Mouse (Mus musculus): Measurements from ENCODE around the gene Gm21970.

The Gm21970 gene

DNA sequence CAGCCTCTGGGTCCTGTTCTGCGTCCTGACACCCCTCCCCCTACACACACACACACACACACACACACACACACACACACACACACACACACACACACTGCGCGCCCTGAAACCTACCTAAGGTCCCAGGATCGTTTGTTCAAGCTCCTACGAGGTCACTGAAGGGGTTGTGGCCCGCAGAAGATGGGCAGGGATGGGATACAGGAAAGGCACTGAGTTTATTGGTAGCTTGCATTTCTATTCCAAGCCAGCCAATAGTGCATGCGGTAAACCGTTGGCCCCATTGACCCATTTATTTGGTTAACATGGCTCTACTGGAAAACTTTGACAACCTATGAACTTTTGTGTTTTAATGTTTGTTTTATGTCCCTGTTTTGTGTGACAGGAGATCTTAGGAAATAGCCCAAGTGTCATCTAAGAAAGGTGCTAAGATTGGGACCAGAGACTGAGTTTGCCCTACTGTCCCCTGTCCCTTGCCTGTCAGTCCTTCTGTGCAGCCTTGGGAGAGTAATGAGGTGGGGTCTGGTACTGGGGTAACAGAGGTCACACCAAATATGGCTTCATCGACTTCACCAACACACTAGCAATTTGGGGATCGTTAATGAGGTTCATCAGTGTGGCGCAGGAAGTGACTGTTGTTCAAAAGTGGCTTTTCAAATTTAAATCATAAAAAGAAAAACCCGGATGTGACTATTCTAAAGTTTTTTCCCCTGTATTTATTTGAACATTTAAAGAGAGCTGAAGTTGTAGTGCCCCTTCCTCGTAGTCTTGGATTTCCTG, 17.9 kb upstream of the Gm21970 start:
- DNase-seq: peak; percentile 30

DNA sequence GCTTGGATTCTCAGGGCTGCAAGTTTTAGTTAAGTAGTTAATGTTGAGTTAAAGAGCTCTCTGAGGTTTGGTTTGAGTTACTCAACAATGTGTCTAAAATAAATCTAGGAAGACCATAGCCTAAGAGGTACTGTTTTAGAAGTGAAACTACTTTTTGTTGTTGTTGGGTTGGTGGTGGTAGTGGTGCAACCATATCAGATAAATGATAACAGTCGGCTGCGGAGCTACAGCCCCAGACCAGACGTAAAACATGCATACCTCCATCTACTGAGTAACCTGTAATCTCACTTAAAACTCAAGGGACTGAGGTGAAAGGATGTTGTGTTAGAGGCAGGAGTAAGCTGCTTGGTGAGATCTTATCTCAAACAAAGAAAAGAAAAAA, 17.3 kb upstream of the Gm21970 start:
- no peak for DNase-seq

DNA sequence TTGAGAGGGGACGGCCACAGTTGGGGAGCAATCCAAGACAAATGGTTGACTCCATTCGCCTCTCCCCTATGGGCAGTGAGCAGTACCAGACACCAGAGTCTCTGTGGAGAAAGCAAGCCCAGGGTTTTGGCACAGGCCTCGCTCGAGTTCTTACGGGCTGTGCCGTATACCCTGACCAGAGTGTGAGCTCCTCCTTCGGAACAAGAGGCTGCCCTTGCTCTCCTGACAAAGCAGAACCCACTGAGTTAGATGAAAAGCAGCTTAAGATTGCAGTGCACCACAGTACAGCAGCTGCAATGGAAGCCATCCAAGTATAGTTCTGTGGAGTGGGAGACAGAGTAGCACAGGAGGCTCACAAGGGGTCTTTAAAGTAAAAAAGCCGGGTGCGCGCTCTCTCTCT, 14.8 kb upstream of the Gm21970 start:
- peak; percentile 53 for DNase-seq

DNA sequence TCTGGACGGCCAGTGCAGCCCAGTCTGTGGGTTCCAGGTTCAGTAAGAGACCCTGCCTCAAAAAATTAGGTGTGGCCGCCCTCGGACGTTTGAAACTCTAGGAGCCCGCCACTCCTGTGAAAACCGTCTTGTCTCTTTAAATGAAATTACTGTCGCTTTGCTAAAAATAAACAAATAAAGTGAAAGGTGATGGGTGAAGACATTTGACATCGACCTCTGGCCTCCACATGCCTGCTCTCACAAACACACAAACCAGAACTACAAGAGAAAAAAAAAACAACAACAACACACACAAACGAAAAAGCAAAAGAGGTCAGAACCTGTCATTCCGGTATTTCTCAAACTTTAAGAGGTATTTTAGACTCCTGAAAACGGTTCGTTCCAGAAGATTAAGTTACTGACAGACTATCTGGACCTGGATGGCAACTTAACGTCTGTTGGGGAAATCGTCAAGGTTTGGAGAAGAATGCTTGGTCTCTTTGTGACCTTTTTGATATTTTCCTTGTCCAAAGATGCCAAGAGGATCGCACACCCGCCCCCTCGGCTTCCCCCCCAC, 13.0 kb upstream of the Gm21970 start:
- DNase-seq: peak; percentile 28

DNA sequence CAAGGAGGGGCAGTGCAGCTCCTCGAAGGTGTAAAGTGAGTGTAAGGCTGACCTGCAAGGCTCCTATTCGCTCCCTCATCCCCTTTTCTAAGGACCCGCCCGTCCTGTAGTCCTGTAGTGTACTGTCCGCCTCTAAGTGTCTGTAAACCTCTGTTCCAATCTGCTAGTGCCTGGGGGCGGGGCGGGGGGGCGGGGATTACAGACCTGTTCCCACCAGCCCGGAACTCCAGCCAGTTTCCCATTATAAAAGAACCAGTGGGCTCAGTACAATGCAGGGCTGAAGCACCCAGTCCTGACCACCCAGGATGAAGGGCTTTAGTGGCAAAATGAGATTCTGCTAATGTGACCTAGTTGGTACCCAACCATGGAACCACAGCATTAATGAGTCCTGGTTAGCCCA, 12.5 kb upstream of the Gm21970 start:
- peak; percentile 31 for DNase-seq

DNA sequence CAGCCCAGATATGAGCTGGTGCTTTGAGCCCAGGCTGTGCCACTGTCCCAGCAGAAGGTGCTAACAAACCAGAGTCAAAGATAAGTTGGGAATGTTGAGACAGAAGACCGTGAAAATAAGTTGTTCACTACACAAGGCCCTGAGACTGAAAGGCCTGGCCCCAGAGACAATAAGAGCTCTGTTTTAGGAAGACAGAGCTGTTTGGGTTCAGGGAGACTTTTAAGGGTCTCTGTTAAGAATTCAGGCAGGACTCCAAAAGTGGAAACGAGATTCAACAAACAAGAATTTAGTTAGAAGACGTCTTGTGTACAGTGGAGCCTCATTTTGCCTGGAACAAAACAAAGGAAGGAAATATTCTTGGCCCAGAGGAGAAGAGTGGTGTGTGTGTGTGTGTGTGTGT, 12.1 kb upstream of the Gm21970 start:
- DNase-seq: peak; percentile 48

DNA sequence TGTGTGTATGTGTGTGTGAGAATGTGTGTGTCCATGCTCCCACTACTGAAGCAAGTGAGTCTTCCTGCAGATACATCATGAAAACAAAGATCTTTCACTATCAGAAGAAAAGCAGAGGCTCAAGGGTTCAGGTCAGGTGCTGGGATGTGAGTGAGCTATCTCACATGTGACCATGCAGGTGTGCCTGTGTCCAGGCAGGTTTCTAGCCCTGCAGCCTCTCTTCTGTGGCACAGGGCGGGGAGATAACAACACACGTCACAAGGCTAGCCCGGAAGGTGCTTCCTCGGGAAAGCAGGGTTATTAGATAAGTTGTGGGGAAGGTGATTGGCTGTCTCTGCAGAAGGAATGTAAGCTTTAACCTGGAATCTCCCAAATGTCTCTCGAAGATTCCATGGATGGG, 11.4 kb upstream of the Gm21970 start:
- DNase-seq: no peak

DNA sequence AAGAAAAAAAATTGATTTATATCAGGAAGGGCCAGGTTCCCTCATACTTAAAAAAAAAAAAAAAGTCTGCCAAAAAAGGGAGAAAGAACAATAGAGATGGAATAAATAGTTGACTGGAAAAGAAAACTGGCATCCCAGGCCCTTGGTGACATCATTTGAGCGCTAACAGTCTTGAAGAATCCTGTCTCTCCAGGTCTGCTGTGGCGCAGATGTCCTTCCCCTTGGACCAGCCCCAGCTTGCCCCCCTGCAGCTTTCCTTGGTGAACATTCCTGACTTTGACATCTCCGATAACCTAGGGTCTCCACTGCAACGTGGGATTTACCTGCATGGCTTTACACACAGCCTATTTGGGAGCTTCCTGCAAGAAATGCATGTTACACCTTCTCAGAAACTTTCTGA, 9.9 kb upstream of the Gm21970 start:
- DNase-seq: no peak

DNA sequence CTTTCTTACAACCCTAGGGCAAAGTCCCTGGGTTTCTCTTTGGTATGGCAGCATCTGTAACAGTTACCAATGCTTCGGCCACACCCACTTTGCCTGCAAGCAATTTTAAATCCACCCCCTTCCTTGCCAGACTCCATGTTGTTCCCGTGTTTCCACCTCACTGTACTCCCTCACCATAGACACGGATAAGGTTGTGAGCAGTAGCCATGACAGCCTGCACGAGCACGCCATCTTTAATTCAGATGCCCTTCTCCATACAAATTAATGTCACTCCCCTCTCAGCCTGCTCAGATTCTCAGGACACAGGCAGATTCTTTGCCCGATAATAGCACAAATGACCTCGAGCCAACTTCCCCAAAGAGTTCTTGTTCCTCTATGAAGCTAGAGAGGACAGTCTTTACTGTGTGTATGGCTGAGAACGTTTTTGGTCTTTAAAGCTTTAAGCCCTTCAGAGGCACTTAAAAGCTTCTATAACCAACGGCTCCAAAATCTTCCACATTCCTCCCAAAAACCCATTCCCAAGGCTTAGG, 9.2 kb upstream of the Gm21970 start:
- DNase-seq: no peak

DNA sequence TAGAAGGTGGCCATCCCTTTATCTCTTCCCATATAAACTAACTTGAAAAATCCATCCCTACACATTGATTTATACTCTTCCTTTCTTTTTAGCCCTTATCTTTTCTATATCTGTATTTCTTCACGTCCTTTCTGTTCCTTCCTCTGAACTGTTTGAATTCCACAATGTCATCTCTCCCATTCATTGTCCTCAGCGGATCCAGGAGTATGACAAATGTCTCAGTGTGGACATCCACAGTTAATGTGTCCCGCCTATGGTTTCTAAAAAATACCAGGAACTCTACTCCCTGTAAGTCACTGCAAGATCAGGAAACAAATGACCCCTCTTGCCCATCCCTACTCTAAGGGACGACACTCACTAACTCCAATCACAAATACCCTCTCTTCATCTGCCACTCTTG, 7.3 kb upstream of the Gm21970 start:
- DNase-seq: no peak

DNA sequence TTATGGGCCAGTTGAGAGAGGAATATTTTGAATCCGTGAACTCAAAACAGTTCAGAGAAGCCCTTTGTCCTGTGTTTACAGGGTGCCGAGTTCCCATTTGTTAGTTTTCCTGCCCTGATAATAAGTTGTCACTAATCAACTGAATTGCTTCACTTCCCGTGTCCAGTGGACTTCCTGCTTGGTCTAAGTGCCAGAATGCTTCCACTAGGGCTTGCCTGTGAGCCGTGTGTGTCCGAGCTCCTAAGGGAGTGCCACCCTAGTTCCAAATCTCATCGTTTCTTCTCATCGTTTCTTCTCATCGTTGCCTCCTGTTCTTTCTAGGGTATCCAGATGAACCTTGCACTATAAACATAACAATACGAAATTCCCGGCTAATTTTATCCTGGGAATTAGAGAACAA, 5.9 kb upstream of the Gm21970 start:
- peak; percentile 75 for DNase-seq

DNA sequence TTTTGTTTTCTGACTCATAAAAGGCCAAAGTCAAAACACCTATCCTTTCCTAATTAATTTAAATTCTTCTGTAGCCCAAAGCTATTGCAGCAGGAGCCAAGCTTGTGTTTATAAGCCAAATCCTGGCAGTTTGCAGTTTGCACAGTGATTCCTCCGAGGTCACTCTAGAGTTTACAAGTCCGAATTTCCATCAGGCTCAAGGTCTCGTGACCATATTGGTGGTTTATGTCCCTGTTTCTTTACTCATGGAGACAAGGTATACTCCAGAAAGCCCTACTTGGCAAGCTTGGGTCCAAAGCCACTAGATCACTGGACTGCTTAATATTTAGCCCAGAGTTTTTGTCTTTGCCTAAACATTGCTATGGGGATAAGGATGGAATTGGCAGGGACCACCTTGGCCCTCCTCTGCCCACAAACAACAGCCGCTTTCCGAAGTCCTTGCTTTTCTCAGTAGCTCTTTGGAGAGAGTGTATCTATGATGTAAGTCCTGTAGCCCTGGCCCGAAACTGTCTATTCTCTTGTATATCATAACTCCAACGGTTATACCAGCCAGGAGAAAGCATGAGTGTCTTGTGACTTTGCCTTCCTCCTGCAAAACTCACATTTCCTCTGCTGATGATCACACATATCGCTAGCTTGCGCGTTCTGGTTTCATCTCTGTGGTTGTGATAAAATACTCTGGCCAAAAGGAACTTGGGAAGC, 5.0 kb upstream of the Gm21970 start:
- DNase-seq: no peak

DNA sequence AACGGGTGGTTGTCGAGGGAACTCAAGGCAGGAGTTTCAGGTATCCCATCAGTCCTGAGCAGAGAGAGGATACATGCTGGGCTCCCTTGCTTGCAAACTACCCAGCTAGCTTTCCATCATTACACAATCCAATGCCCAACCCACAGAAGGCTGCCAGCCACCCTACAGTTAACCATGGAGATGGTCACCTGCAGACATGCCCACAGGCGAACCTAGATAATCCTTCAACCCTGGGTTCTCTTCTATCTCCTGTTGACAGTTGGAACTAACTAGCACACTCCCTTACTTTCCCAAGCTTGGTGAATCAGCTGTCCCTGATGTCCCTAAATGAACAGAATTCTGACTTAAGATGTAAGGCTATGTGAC, 4.4 kb upstream of the Gm21970 start:
- DNase-seq: no peak

DNA sequence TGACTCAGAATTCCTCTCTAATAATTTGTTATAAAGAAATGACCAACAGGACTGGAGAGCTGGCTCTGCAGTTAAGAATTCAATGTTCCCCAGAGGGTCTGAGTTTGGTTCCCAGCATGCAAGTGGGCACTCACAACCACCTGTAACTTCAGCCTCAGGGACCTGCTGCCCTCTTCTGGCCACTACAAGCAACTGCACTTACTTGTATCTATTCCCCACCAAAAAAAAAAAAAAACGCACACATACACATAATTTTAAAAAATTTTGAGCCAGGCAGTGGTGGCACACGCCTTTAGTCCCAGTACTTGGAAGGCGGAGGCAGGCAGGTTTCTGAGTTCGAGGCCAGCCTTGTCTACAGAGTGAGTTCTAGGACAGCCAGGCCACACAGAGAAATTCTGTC, 1.4 kb upstream of the Gm21970 start:
- DNase-seq: no peak

DNA sequence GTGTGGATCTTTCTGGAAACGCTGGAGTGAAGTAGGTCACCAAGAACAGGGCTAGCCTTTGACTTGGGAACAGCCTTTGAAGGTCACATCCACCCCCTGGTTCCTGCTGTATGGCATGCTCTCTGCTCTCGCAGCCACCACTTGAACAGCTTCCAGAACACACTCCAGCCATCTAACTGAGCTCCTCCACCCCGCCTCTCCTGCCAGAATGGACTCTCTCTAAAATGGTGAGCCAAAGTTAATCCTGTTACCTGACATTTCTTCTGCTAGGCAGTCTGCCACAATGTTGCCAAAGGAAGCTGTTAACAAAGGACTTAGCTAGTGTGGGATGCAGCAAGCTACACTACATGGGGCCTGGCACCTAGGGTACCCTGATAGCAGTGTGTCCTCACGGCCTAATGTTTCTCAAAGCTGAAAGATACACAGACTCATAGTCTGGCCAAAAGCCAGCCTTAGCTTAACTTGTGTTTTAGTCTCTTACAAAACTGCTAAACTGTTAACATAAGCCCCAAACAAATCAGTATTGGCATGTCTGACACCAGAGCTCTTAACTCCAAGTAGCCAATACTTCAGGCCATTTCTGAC, 3.4 kb downstream of the Gm21970 start:
- peak; percentile 28 for DNase-seq

DNA sequence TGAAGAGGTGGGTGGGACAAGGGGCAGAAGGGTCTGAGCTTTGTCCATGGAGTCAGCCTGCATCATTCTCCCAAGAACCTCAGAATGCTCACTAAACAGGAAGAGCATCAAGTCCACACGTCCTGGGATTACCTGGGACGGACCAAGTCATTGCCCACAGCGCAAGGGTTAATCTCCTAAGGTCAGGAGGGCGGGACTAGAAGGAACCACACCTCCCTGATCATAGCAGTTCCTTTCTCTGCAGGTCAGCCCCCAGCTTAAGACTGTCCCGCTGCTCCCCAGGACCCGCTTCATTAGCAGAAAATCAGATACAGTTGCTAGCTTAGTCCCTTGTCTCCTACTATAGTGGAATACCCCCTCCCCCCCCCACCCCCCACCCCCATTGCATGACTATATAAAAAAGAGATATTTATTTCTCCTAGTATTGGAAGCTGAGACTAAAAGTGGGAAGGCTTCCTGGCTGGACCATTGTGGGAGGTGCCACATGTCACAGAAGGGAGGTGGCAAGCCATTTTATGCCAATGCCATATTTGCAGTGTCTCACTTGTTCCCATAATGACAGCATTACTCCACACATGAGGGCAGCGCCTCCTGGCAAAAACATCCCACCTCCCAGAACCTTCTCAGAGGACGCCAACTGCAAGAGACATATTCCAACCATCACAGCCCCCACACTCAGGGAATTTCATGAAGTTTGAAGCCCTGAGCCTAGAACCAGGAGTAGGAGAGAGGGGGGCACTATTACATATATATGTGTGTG, 4.3 kb downstream of the Gm21970 start:
- DNase-seq: no peak

DNA sequence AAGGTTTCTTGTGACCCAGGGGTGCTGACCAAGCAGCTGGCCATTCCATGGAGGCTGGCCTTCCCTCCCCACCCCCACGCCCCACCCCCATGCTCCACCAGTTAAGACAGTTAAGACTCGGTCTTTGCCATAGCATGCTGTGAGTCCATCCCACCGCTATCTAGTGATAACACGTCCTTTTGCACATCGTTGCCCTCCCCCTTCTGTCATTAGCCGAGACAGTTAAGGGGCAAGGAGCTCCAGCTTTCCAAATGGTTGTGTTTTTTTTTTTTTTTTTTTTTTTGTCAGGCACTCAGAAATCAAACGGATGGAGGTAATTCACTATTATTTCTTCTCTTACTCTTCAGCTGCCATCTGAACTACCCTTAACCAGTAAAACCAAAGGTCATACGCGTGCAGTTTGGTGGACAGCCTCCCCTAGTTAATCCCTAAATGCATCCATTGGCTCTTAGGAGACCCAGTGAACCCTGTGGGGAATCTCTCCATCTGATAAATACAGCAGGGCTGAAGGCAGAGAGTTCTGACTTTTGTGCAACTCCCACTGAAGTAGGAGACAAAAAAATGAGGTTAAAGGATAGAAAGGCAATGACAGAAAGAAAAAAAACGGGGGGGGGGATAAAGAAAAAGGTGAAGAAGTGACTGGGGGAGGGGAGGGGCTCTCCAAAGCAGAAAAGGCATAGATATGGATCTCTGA, 5.5 kb downstream of the Gm21970 start:
- DNase-seq: no peak

DNA sequence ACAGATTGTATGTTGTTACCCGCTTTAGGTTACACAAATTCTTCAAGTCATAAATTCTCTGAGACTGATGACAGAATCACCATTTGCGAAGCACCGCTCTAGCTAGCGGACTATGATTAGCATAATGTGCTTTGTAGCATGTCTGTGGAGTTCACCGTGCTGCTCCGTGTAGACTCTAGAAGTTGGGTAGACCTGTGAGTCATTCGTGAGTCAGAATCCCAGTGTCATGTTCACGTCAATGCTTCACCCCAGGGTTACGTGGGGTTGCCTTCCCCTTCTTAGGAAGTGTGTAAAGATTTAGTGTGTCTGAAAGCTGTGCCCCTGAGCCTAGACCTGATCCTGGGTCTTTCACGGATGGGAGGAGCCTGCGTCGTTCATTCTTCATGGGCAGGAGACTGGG, 6.5 kb downstream of the Gm21970 start:
- DNase-seq: no peak

DNA sequence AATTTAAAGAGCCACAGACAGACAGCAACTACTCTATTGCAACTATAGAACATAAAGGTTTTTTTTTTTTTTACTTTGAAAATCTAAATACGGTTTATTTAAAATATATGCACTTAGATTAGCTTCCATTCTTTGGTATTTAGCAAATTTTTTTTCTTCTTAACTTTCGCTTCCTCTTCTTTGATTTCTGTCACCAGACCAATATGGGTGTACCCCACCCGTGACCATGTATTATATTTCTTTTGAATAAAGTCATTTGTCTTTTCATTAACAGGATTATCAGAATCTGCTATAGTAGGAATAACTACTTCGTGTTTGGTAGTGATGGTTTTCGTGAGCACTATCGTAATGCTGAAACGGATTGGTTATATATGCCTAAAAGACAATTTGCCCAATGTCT, 7.4 kb downstream of the Gm21970 start:
- DNase-seq: no peak

DNA sequence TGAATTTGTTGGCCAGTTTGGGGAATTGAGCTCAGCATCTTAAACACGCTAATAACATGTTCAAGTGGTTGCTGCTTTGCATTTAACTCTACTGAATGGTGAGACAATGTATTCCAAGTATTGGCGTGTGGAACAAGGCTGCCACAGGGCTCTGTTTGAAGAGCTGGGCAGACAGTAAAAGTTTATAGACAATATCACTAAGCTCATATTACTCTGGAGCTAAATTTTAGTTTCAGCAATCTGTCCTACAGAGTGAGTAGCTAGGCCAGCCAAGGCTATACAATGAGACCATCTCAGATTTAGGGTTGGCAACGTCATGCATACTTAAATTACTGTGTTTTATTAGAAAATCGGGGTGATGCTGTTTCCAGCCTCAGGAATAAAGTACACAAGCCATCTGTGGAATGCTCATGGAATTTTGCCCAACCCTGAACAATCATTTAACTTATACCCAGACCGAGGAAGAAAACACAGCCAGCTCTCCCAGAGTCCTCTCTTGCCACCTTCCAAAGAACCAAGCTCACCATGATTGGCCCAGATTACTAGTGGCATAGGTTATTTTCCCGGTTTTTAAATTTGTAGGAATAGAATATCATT, 10.1 kb downstream of the Gm21970 start:
- no peak for DNase-seq

DNA sequence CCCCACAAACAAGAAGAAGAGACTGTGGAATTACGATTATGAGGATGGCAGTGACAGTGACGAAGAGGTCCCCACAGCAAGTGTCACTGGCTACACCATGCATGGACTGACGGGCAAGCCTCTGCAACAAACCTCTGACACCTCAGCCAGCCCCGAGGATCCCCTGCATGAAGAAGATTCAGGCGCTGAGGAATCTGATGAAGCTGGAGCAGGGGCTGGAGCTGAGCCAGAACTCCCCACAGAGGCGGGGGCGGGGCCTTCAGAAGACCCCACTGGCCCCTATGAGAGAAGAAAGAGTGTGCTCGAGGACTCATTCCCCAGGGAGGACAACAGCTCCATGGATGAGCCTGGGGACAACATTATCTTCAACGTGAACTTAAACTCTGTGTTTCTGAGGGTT, 12.3 kb downstream of the Gm21970 start:
- no peak for DNase-seq

DNA sequence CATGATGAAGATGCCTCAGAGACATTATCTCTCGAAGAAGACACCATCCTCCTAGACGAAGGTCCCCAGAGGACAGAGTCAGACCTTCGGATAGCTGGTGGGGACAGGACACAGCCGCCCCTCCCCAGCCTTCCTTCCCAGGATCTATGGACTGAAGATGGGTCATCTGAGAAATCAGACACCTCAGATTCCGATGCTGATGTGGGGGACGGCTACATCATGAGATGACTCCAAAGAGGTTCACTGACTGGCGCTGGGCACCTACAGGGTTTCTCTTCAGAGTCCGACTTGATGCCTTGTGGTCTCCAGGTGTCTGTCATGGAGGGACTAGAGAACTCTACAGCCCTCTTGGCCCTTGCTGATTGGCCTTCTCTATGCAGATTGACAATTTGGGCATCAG, 12.7 kb downstream of the Gm21970 start:
- DNase-seq: no peak
